Mouse (Mus musculus) thymus, adult 2 months (tissue): ENCODE measurements around the gene Mapk8. TPM values are rescaled to one million over a fixed set of nuclear protein-coding genes. Genes with fewer than 3 reads are reported as not detected.
A peak's percentile ranks its signal among the peaks of the same experiment; 100 is the strongest.
"Not testable (repeated sequence)": the region's sequence is repeated elsewhere in the genome, so short reads cannot be mapped to it uniquely, and the experiment has no call there.

Source experiments
- DNase-seq: peaks from one replicate; pipeline ENCODE4 v3.0.0; 2021
- H3K27ac ChIP-seq: fragments of 200-500 bp; 2 replicates; pipeline ENCODE4 v1.5.1; 2012; ENCODE audit warnings: low read length, control low read depth; ENCODE audit not compliant: control insufficient read depth, insufficient read depth
- H3K27me3 ChIP-seq: fragments of 200-500 bp; 2 replicates; pipeline ENCODE4 v1.6.1; 2012; ENCODE audit warnings: mild to moderate bottlenecking, low read length, moderate library complexity, mixed read lengths; ENCODE audit not compliant: control insufficient read depth, insufficient read depth
- H3K36me3 ChIP-seq: fragments of 200-500 bp; 2 replicates; pipeline ENCODE4 v1.6.1; 2012; ENCODE audit warnings: mild to moderate bottlenecking, low read length, moderate library complexity; ENCODE audit not compliant: control insufficient read depth, insufficient read depth
- H3K4me1 ChIP-seq: fragments of 200-500 bp; replicated peaks from 2 replicates; pipeline ENCODE4 v1.6.1; 2012; ENCODE audit warnings: low read length; ENCODE audit not compliant: control insufficient read depth, insufficient read depth
- H3K4me3 ChIP-seq: fragments of 200-500 bp; 2 replicates; pipeline ENCODE4 v1.5.1; 2012; ENCODE audit warnings: mild to moderate bottlenecking, low read length, control low read depth, moderate library complexity; ENCODE audit not compliant: control insufficient read depth, insufficient read depth
- CTCF ChIP-seq: fragments of 200-500 bp; IDR thresholded peaks from 2 replicates; pipeline ENCODE4 v1.5.1; 2012; ENCODE audit warnings: mild to moderate bottlenecking, control low read depth, low read length, moderate library complexity, borderline replicate concordance; ENCODE audit not compliant: control insufficient read depth, poor library complexity, insufficient read depth; ENCODE audit errors: extremely low read depth
- POLR2A ChIP-seq: fragments of 200-500 bp; IDR thresholded peaks from 2 replicates; pipeline ENCODE4 v1.6.1; 2012; ENCODE audit warnings: mild to moderate bottlenecking, low read length, control low read depth, moderate library complexity; ENCODE audit not compliant: control insufficient read depth, poor library complexity, insufficient read depth; ENCODE audit errors: extremely low read depth
- WGBS: fragments of 180-500 bp; shearing (Covaris S2); methylation state at CpG from one replicate; pipeline ENCODE4 v1.1.7; 2018; 5-methylcytosine and 5-hydroxymethylcytosine counted together
- polyA plus RNA-seq: library from polyadenylated mRNA; depleted of rRNA; stranded (reverse); fragments of >200 nt; gene quantifications from 2 replicates; pipeline ENCODE4 v1.2.3, GENCODE M21; 2012

The Mapk8 gene
- polyA plus RNA-seq, 1 experiment = 11.9 TPM

GRCm38 (mm10) chr14:33443780-33444179 is 3.2 kb downstream of the Mapk8 start:
- Histone ChIP-seq H3K27me3 (no peaks in the 10 kb centered on the region), H3K4me1 (no peaks in the 10 kb centered on the region; the same call in 1 of the 2 replicates), H3K4me3 (no peak overlapping the region), H3K27ac (no peak overlapping the region), H3K36me3 (no peaks in the 10 kb centered on the region)
- WGBS = 72% methylated on average over 2 of the region's 2 CpGs
- no peak for DNase-seq
- TF ChIP-seq POLR2A (no peak), CTCF (no peak)

- H3K27ac ChIP-seq, H3K4me3 ChIP-seq, H3K4me1 ChIP-seq, H3K36me3 ChIP-seq, H3K27me3 ChIP-seq, DNase-seq: not testable (repeated sequence)
- 85% methylated on average over 4 of the region's 4 CpGs for WGBS
Observed at GRCm38 (mm10) chr14:33432485-33432884, 14.5 kb downstream of the Mapk8 start.

GRCm38 (mm10) chr14:33424124-33424523 is 22.8 kb downstream of the Mapk8 start:
- H3K27me3 ChIP-seq = no peaks in the 10 kb centered on the region
- TF ChIP-seq POLR2A = no peak
- no peak for TF ChIP-seq CTCF
- no peak overlapping the region for H3K4me3 ChIP-seq
- no peaks in the 10 kb centered on the region for H3K4me1 ChIP-seq
- H3K27ac ChIP-seq = no peak overlapping the region
- no peak for DNase-seq
- no peaks in the 10 kb centered on the region for H3K36me3 ChIP-seq

GRCm38 (mm10) chr14:33423003-33423402 is 24.0 kb downstream of the Mapk8 start:
- H3K4me1 ChIP-seq = no peaks in the 10 kb centered on the region
- no peak for TF ChIP-seq CTCF
- no peak for TF ChIP-seq POLR2A

GRCm38 (mm10) chr14:33418311-33418909 is 28.5 kb downstream of the Mapk8 start:
- Histone ChIP-seq H3K27ac (no peak overlapping the region), H3K4me1 (no peaks in the 10 kb centered on the region), H3K4me3 (no peak overlapping the region), H3K36me3 (no peaks in the 10 kb centered on the region), H3K27me3 (no peaks in the 10 kb centered on the region)
- DNase-seq = no peak
- no peak for TF ChIP-seq CTCF
- no peak for TF ChIP-seq POLR2A
- 91% methylated on average over 3 of the region's 3 CpGs for WGBS

More at GRCm38 (mm10) chr14:33423003-33423402, 24.0 kb downstream of the Mapk8 start:
- Histone ChIP-seq H3K27ac (no peak overlapping the region), H3K27me3 (no peaks in the 10 kb centered on the region), H3K36me3 (no peaks in the 10 kb centered on the region), H3K4me3 (no peak overlapping the region)
- WGBS = 47% methylated on average over 1 of the region's 1 CpGs
- no peak for DNase-seq

GRCm38 (mm10) chr14:33415746-33416145 is 31.2 kb downstream of the Mapk8 start:
- Histone ChIP-seq H3K4me3 (no peak overlapping the region), H3K4me1 (no peaks in the 10 kb centered on the region), H3K27ac (no peak overlapping the region), H3K36me3 (no peaks in the 10 kb centered on the region), H3K27me3 (no peaks in the 10 kb centered on the region)
- WGBS = 98% methylated on average over 1 of the region's 1 CpGs
- no peak for TF ChIP-seq CTCF
- no peak for TF ChIP-seq POLR2A
- DNase-seq = no peak

GRCm38 (mm10) chr14:33402331-33402730 is 44.6 kb downstream of the Mapk8 start:
- TF ChIP-seq CTCF = no peak
- no peak for TF ChIP-seq POLR2A

More at GRCm38 (mm10) chr14:33402331-33402730, 44.6 kb downstream of the Mapk8 start:
- Histone ChIP-seq H3K4me1 (no peaks in the 10 kb centered on the region), H3K27me3 (no peaks in the 10 kb centered on the region), H3K4me3 (no peak overlapping the region), H3K27ac (no peak overlapping the region), H3K36me3 (0 out of 2 replicates have a peak, but pooled peaks cover 3% of the 10 kb centered on the region)
- peak; percentile 24 for DNase-seq
- WGBS = 100% methylated on average over 1 of the region's 1 CpGs
